Mouse (Mus musculus): Measurements from ENCODE around the gene Pik3cd. TPM values are rescaled to one million over a fixed set of nuclear protein-coding genes. Genes with fewer than 3 reads are reported as not detected.
"Not testable (repeated sequence)": the region's sequence is repeated elsewhere in the genome, so short reads cannot be mapped to it uniquely, and the experiment has no call there.

The Pik3cd gene
- total RNA-seq, 2 experiments from 2014 or later, result 28.1 to 37.1 TPM

DNA sequence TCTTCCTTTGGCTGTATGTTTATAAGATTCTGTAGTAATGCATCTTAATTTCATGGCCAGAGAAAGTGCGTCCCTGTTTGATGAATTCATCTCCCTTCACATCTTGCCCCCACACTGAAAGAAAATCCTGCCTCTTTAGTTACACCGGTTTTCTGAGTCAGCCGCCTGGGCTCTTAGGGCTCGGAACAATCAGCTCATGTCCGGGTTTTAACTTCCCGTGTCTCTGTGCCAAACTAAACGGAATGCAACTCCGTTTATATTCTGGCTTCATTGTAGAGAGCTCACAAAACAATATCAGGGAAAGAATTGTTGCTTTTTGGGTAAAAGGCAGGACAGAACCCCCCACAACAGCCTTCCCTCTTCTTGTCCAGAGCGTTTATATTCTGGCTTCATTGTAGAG lies 73.6 kb downstream of the Pik3cd start:
- intact Hi-C loops (cut with DNase I), result no loop called here
- DNase-seq (ENCODE audit: extremely low spot score in 1 of 2, low spot score in 2 of 2), result no peak

DNA sequence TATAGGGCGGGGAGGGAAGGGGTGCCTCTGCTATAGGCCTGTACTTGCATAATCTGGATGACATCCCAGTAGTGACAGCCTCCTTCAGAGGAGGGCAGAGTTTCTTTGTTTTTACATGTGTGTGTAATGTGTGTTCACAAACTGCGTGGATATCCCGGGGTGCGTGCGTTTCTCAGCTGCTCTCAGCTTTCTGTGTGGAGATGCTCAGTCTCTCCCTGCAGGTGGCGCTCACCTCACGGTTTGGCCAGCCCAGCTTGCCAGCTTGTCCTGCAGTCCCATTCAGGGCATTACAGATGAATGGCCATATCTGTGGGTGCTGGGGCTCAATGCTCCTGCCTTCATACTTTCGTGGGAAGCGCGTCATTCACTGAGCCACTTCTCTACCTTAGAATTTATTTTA lies 74.0 kb downstream of the Pik3cd start:
- intact Hi-C loops (cut with DNase I), result no loop called here
- DNase-seq (ENCODE audit: extremely low spot score in 1 of 2, low spot score in 2 of 2), result peak in 1 of 2 experiments; percentile 77

DNA sequence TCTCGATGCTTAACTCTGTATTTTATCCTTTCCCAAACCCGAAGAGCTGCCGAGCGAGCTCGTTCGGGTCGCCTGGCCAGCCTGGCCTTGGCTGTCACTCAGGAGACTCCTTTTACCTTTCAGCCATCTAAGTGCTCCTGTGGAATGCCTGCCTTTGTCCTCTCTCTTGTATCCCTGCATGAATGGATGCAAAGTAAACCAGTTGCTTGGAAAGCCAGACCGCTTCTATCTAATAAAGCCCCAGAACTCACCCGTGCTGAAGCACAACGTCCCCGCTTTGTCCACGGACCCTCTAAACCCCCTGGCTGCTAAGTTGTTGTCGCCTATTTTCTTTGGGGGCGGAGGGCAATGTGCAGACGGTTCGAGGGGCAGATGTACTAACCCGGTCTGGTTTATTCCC lies 75.6 kb downstream of the Pik3cd start:
- intact Hi-C loops (cut with DNase I), result no loop called here
- DNase-seq (ENCODE audit: extremely low spot score in 1 of 2, low spot score in 2 of 2), result no peak

DNA sequence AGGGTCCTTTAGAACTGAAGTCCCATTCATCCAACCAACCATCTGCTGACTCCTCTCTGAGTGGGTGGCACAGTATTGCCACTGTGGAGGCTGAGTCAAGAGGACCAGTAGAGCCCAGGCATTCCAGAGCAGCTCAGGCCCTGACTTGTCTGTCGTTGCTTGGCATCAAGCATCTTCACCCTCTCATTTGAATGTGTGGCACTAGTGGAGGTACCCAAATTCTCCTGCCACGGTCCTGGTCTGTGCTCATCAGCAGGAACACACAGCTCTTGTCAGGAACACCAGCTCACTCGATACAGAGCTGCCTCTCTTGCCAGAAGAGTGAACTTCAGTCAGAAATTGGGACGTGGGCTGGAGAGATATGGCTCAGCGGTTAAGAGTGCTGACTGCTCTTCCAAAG lies 78.7 kb downstream of the Pik3cd start:
- no peak for DNase-seq (ENCODE audit: extremely low spot score in 1 of 2, low spot score in 2 of 2)
- intact Hi-C loops (cut with DNase I), result no loop called here

DNA sequence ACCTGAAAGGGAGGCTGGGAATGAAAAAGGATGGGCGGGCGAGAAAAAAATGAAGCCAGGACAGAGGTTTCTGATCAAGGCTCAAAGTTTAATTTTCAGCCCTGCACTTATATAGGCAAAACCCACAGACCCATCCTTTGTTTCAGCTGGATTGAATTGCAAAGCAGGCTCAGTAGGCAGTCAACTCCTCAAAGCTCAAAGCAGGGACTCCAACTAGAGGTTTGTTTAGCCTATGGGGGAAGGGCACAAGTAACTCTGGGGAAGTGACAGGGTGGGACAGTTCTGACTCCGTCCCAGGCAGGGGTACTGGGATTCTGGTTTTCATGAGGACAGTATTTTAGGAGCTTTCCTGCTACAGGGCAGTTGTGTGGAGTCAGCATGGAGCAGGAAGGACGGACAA lies 81.1 kb downstream of the Pik3cd start:
- no peak for DNase-seq (ENCODE audit: extremely low spot score in 1 of 2, low spot score in 2 of 2)
- intact Hi-C loops (cut with DNase I), result no loop called here

DNA sequence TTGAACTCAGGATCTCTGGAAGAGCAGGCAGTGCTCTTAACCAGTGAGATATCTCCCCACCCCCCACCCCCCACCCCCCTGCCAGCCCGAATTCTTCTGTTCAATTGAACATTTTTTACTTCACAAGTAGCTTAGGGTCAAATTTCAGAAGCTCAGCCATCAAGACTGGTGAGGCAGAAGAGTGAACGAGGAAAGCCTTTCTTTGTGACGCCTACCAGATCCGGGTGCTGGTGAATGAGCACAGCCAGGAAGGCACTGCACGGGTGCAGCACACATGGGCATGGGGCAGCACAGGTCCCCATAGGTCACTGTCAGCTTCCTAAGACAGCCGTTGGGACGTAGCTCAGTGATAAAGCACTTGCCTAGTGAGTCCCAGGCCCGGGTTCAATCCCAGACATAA lies 82.4 kb downstream of the Pik3cd start:
- DNase-seq (ENCODE audit: extremely low spot score in 1 of 2, low spot score in 2 of 2), result no peak
- intact Hi-C loops (cut with DNase I), result no loop called here

DNA sequence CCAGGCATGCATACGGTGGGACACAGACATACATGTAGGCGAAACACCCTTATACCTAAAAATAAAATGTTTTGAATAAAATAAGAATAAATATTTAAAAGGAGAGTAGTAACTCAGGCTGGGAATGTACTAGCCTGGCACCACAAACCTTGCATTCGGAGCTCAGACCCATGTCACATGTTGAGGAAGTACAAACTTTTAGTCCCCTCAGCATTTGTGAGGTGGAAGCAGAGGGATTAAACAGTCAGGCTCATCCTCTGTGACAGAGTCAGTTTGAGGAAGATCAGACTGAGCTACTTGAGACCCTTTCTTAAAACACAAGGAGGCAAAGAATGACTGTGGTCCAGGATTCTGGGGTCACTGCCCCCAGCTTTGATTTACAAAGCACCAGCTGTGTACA lies 85.4 kb downstream of the Pik3cd start:
- intact Hi-C loops (cut with DNase I); DNase-seq (ENCODE audit: extremely low spot score in 1 of 2, low spot score in 2 of 2): not testable (repeated sequence)

DNA sequence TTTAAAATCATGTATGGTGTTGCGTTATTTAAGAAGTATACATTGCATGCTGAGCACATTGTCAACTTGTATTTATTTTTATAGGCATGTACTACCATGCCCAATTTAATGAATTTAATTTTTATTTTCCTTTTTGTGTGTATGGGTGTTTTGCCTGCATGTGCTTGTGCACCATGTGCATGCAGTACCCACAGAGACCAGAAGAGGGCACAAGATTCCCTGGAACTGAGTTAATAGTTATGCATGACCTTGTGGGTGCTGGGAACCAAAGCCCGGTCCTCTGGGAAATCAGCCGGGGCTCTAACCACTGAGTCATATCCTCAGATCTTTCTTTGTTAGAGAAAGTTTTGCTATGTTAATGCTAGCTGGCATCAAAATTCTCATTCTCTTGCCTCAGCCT lies 87.5 kb downstream of the Pik3cd start:
- intact Hi-C loops (cut with DNase I), result no loop called here
- no peak for DNase-seq (ENCODE audit: extremely low spot score in 1 of 2, low spot score in 2 of 2)

DNA sequence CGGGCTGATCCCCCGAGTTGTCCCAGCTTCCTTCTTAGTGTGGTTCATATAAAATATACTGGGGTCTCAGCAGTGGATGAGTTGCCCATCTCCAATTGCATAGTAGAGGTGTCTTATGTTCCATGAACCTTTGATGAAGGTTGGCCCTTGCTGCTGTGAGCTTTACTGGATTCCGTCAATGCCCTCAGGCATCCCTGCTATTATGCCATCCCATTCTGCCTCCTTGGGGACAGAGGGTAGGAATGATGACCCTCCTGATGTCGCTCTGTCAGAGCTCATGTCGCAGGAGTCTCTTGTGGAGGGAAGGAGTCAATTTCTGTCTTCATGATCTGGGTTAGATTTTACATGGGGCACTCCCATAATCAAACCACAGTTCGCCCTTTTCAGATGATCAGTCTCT lies 88.9 kb downstream of the Pik3cd start:
- intact Hi-C loops (cut with DNase I); DNase-seq (ENCODE audit: extremely low spot score in 1 of 2, low spot score in 2 of 2): not testable (repeated sequence)

DNA sequence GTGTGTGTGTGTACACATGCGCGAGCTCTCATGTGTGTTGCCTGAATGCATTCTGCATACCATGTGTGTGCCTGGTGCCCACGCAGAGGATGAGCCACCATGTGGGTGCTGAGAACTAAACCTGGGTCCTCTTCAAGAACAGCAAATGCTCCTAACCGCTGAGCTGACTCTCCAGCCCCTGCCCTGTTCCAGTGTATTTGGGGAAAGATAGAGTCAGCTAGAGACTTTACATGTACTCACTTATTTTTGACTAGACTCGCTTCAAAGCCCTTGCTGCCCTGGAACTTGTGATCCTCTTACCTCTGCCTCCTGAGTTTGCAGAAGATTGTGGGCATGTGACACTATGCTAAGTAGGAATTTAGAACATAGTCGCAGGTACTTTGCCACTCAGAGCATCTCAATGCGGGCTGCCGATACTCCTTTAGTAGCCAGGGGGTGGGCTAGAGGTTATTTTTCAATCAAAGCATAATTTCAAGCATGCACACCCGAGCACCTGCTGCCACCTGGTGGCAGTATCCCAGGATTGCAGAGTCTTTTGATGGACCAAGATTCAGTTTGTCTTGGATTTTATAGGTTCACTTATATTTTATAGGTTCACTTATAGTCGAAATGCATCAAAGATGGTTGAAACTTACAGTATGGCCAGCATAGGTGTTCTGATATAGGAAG lies 90.9 kb downstream of the Pik3cd start:
- peak in 1 of 2 experiments; percentile 51 for DNase-seq (ENCODE audit: extremely low spot score in 1 of 2, low spot score in 2 of 2)
- intact Hi-C loops (cut with DNase I), result no loop called here

DNA sequence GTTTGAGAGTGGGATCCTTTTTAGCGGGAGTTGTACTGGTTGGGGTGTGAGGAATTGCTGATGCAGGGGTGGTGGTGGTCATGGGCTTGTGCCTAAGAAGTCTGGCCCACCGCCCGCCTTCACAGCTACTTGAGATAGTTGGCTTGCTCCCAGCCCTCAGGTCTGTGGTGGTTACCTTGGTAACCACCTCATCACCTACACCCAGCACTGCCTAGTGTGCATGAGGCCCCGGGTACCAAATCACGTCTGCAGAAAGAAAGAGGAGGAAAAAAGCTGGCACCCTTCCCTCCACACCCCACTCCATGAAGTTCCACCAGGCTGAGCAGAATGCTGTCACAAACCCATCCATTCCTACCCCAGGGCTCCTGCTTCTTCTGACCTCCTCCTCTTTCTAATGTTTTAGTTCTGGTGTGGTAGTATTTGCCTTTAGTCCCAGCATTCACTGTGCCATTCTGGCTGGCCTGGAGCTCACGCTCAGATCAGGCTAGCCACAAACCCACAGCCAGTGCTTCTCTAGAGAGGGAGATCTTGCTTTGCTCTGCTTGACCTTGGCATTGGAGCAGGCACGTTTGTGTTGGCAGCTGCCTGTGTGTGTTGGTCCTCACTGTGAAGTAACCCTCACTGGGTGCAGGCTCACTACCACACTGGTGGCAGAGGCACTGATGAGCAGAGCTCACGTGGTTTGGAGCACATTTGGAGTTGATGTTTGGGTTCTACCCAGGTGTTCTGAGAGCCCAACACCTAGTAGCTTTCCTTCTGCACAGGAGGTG lies 92.9 kb downstream of the Pik3cd start:
- intact Hi-C loops (cut with DNase I), result loop anchor here (5.0 kb wide), 1 partner anchor 62 kb away; no protein-coding TSS in a partner anchor
- no peak for DNase-seq (ENCODE audit: extremely low spot score in 1 of 2, low spot score in 2 of 2)

DNA sequence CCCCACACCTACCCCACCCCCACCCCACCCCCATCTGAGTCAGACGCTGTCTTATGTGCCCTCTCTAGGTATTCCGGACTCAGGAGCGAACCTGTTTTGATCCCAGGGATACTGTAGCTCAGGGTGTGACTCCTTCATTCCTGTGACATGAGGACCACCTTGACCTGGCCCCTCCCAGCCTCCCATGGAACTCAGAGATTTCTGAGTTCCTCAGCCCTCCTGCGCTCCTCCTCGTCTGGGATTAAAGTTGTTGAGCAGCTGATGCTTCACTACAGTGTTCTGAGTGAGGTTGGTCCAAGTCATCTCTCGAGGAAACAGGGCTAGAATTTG lies 94.1 kb downstream of the Pik3cd start:
- intact Hi-C loops (cut with DNase I), result loop anchor here (5.0 kb wide), 1 partner anchor 61 kb away; no protein-coding TSS in a partner anchor
- no peak for DNase-seq (ENCODE audit: extremely low spot score in 1 of 2, low spot score in 2 of 2)

DNA sequence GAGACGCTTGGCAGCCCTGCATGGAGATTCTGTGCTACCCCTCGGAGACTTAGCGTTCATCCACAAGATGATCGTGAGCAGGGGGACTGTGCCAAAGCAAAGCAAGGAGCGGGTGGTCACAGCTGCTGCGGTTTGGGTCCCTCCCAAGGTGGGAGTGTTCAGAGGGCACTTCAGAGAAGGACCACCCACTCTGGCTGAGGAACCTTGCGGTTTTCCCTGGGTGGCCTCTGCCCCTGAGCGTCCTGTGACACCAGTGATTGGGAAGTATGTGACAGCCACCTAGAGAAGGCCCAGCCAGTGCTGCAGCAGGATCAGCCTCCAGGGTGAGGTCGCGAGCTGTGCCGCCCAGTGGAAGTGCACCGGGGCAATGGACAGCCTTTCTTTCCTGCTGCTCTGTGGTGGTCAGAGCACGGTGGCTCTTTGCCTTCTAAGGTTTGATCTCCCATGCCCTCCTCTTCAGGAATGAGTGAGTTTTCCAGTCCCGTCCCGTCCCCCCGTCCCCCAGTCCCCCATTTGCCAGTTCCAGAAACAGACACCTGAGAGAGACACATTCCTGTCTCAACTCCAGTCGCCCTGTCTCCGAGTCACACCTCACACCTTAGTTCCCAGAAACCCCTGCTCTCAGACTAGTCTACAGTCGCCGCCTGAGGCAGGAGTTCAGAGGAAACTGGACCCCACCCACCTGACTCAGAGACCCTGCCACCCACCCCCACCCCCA lies 94.6 kb downstream of the Pik3cd start:
- intact Hi-C loops (cut with DNase I), result loop anchor here (5.0 kb wide), 1 partner anchor 60 kb away; no protein-coding TSS in a partner anchor

DNA sequence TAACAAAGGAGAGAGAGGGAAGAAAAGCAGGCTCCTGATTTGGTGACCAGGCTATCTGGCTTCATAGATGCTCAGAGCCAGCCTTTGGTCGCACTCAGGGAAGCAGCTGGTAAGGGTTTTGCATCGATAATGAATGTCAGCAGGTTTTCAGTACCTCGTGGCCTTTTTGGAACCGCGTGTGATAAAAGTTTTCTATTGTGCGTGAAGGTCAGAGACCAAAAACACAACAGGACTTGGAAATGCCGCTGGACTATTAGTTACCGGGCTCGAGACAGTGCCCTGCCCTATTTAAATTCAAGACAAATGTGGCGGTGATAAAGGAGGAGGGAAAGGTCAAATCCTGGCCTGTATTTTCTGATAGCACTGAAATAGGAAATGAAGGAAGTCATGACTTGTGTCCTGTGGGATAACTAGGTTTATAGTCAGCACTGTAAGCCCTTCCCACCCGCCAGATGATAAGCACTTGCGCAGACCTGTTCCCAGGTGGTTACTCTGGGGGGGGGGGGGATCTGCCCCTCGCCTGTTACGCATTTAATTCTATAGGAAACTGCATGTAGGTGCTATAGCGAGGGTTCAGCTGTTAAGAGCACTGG lies 95.5 kb downstream of the Pik3cd start:
- intact Hi-C loops (cut with DNase I), result loop anchor here (5.0 kb wide), 1 partner anchor 60 kb away; no protein-coding TSS in a partner anchor
- no peak for DNase-seq (ENCODE audit: extremely low spot score in 1 of 2, low spot score in 2 of 2)

More for the DNA sequence above, 94.6 kb downstream of the Pik3cd start:
- no peak for DNase-seq (ENCODE audit: extremely low spot score in 1 of 2, low spot score in 2 of 2)

DNA sequence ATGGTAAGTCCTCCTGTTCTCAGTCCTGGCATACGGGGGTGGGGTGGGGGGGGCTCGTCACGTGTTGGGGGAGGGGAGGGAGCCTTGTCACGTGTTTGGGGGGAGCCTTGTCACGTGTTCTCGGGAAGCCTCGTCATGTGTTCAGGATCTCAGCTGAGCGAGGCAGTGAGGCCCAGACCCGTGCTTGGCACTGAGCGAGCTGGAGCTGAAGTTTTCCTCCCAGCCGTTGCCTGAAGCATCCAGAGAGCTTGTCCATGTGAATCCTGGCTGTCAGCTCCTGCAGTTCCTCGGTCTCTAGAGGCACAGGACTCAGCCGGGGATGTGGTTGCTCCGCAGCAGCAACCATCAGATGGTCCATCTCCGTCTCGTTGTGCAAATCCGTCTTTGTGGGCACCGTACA lies 96.3 kb downstream of the Pik3cd start:
- intact Hi-C loops (cut with DNase I), result loop anchor here (5.0 kb wide), 1 partner anchor 59 kb away; no protein-coding TSS in a partner anchor
- peak in 1 of 2 experiments; percentile 43 for DNase-seq (ENCODE audit: extremely low spot score in 1 of 2, low spot score in 2 of 2)

DNA sequence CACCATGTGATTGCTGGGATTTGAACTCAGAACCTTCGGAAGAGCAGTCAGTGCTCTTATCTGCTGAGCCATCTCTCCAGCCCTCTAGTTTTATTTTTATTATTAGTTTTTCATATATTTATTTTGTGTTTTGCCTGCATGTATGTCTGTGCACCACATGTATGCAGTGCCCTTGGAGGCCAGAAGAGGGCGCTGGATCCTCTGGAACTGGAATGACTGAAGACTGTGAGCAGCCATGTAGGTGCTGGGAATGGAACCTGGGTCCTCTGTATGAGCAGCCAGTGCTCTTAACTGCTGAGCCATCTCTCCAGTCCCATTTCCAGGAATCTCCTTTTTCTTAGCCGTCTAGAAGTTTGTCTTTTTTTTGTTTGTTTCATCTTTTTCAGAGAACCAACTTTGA lies 97.9 kb downstream of the Pik3cd start:
- no peak for DNase-seq (ENCODE audit: extremely low spot score in 1 of 2, low spot score in 2 of 2)
- intact Hi-C loops (cut with DNase I), result no loop called here

DNA sequence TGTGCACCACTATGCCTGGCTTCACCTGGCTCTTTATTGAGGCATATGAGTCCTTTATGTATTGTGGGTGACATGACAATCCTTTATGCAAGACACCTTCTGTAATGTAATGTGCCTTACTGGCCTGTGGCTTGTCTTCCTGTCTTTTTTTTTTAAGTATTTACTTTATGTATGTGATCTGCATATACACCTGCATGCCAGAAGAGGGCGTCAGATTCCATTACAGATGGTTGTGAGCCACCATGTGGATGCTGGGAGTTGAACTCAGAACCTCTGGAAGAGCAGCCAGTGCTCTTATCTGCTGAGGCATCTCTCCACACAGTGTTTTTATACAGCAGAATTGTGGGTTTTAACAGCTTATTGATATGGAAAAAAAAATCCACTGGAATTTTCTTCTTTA lies 98.5 kb downstream of the Pik3cd start:
- DNase-seq (ENCODE audit: extremely low spot score in 1 of 2, low spot score in 2 of 2), result no peak
- intact Hi-C loops (cut with DNase I), result no loop called here

DNA sequence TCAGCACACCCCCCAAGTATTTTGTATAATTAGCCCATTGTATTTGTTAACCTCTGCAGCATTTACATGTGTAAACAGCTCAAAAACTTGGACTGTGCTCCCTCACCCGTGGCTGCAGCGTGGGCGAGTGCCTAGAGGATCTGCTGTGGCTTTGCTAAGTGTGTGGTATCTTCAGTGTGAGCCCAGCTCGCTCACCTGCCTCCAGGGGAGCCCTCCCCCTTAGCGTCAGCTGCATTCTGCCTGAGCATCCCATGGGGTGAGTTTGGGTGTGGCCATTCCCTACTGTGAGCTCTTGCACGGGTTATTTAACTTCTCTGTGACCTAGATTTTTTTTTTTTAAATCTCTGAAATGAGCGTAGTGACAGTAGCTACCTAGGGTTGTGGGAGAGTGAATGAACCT lies 100.1 kb downstream of the Pik3cd start:
- intact Hi-C loops (cut with DNase I), result no loop called here
- DNase-seq (ENCODE audit: extremely low spot score in 1 of 2, low spot score in 2 of 2), result no peak

DNA sequence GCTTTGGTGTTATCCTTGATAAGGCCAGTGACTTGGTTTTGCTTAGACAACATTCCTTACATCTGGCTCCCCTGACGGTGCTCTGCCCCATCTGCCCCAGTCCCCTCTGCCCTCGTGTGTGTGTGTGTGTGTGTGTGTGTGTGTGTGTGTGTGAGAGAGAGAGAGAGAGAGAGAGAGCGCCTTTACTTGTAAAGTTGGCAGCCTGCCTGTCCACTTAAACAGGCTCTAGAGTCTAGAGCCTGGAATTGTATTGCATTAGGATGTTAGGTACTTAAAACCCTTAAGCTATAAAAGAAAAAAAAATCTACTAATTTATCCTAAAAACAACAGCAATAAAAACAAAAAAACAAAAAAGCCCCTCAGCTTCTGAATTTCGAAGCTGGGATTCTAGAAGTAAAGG lies 100.9 kb downstream of the Pik3cd start:
- intact Hi-C loops (cut with DNase I), result no loop called here
- no peak for DNase-seq (ENCODE audit: extremely low spot score in 1 of 2, low spot score in 2 of 2)

All from left cerebral cortex, postnatal 10 days (tissue).